Mouse (Mus musculus) liver, embryonic 16.5 days (tissue): Measurements from ENCODE around the gene Olfr923. TPM values are rescaled to one million over a fixed set of nuclear protein-coding genes. Genes with fewer than 3 reads are reported as not detected.

Source experiments
- ATAC-seq: fragments of 200-750 bp; cut with Nextera tagmentation; 2 replicates; pipeline ENCODE4 v1.8.0; 2017; ENCODE audit warnings: low read depth, mild to moderate bottlenecking, moderate number of reproducible peaks, moderate library complexity
- H3K27ac ChIP-seq: fragments of 300-500 bp; sonication (generic); 2 replicates; pipeline ENCODE4 v1.5.1; 2014; ENCODE audit warnings: mild to moderate bottlenecking, low read length
- H3K27me3 ChIP-seq: fragments of 300-500 bp; sonication (generic); 2 replicates; pipeline ENCODE4 v1.6.1; 2014; ENCODE audit warnings: low read depth, low read length, mixed read lengths; ENCODE audit not compliant: control insufficient read depth, insufficient read depth
- H3K36me3 ChIP-seq: fragments of 300-500 bp; sonication (generic); 2 replicates; pipeline ENCODE4 v1.6.1; 2014; ENCODE audit warnings: mild to moderate bottlenecking; ENCODE audit not compliant: control insufficient read depth, insufficient read depth
- H3K4me1 ChIP-seq: fragments of 300-500 bp; sonication (generic); 2 replicates; pipeline ENCODE4 v1.6.1; 2014; ENCODE audit warnings: low read depth, low read length, mixed read lengths; ENCODE audit not compliant: control insufficient read depth
- H3K4me2 ChIP-seq: fragments of 300-500 bp; sonication (generic); 2 replicates; pipeline ENCODE4 v1.6.1; 2014; ENCODE audit warnings: low read depth, low read length, mixed read lengths
- H3K4me3 ChIP-seq: fragments of 300-500 bp; sonication (generic); 2 replicates; pipeline ENCODE4 v1.5.1; 2014; ENCODE audit warnings: low read depth, mild to moderate bottlenecking, low read length
- H3K9ac ChIP-seq: fragments of 300-500 bp; sonication (generic); 2 replicates; pipeline ENCODE4 v1.6.1; 2014; ENCODE audit warnings: low read depth, low read length
- H3K9me3 ChIP-seq: fragments of 300-500 bp; sonication (generic); replicated peaks from 2 replicates; pipeline ENCODE4 v1.6.1; 2016; ENCODE audit warnings: low read length; ENCODE audit not compliant: control insufficient read depth
- WGBS: fragments of 180-500 bp; shearing (Covaris S2); extraction: QIAGEN DNeasy Blood & Tissue Kit; methylation state at CpG from one replicate; pipeline ENCODE4 v1.1.7; 2014; ENCODE audit not compliant: insufficient replicate concordance; 5-methylcytosine and 5-hydroxymethylcytosine counted together
- polyA plus RNA-seq: library from polyadenylated mRNA; unstranded; fragments of >200 nt; fragmentation: Nextera tagmentation; extraction: Ambion mirVana; gene quantifications from 2 replicates; pipeline ENCODE4 v1.2.1, GENCODE M21; 2015

Gene Olfr923
- polyA plus RNA-seq, 1 experiment from 2014 or later, result not detected

- no peak within 1 kb of the TSS for H3K4me2 ChIP-seq
- H3K27ac ChIP-seq, result no peak within 1 kb of the TSS
- ATAC-seq, result no peak
- no peaks in the 10 kb centered on the region for H3K27me3 ChIP-seq
- no peaks in the 10 kb centered on the region for H3K4me1 ChIP-seq
- H3K36me3 ChIP-seq, result no peaks in the 10 kb centered on the region
- H3K9me3 ChIP-seq, result no peaks in the 10 kb centered on the region; the same call in 1 of the 2 replicates
- H3K9ac ChIP-seq, result no peak within 1 kb of the TSS
- H3K4me3 ChIP-seq, result no peak within 1 kb of the TSS
- WGBS, result 55% methylated on average over 2 of the region's 2 CpGs
Measured at GRCm38 (mm10) chr9:38876826-38877225, 50.5 kb downstream of the Olfr923 start, which contains the start of gene Olfr926. Olfr926 (plus strand) TSS chr9:38877126.

Other genes with a start within 250 kb of the Olfr923 start
- gene Olfr912, start 246.4 kb upstream of the Olfr923 start, polyA plus RNA-seq, result not detected in 2 replicates
- gene Olfr913, start 233.8 kb upstream of the Olfr923 start, polyA plus RNA-seq, result not detected in 2 replicates
- gene Olfr914, start 221.4 kb upstream of the Olfr923 start, polyA plus RNA-seq, result not detected in 2 replicates
- gene Olfr916, start 166.7 kb upstream of the Olfr923 start, polyA plus RNA-seq, result not detected in 2 replicates
- not detected in 2 replicates for gene Olfr917, start 160.7 kb upstream of the Olfr923 start, polyA plus RNA-seq
- gene Olfr918, start 151.9 kb upstream of the Olfr923 start, polyA plus RNA-seq, result not detected in 2 replicates
- gene Olfr919, start 122.9 kb upstream of the Olfr923 start, polyA plus RNA-seq, result not detected in 2 replicates
- gene Vwa5a, start 108.3 kb upstream of the Olfr923 start, polyA plus RNA-seq, result 9.0 and 9.5 TPM in 2 replicates
- gene Olfr920, start 74.2 kb upstream of the Olfr923 start, polyA plus RNA-seq, result not detected in 2 replicates
- gene Olfr921, start 53.5 kb upstream of the Olfr923 start, polyA plus RNA-seq, result not detected in 2 replicates
- not detected in 2 replicates for gene Olfr922, start 11.9 kb upstream of the Olfr923 start, polyA plus RNA-seq
- not detected in 2 replicates for gene Olfr924, start 17.9 kb downstream of the Olfr923 start, polyA plus RNA-seq
- not detected in 2 replicates for gene Olfr26, start 28.5 kb downstream of the Olfr923 start, polyA plus RNA-seq
- gene Olfr926, start 50.6 kb downstream of the Olfr923 start, polyA plus RNA-seq, result not detected in 2 replicates
- not detected in 2 replicates for gene Olfr930, start 103.3 kb downstream of the Olfr923 start, polyA plus RNA-seq
- gene Olfr933, start 145.8 kb downstream of the Olfr923 start, polyA plus RNA-seq, result not detected in 2 replicates
- gene Olfr934, start 161.8 kb downstream of the Olfr923 start, polyA plus RNA-seq, result not detected in 2 replicates
- gene Olfr935, start 173.1 kb downstream of the Olfr923 start, polyA plus RNA-seq, result not detected in 2 replicates
- not detected in 2 replicates for gene Olfr146, start 196.8 kb downstream of the Olfr923 start, polyA plus RNA-seq
- not detected in 2 replicates for gene Olfr937, start 238.4 kb downstream of the Olfr923 start, polyA plus RNA-seq